ENCODE assay signal across 10 mouse cellular contexts in the genomic region with DNA sequence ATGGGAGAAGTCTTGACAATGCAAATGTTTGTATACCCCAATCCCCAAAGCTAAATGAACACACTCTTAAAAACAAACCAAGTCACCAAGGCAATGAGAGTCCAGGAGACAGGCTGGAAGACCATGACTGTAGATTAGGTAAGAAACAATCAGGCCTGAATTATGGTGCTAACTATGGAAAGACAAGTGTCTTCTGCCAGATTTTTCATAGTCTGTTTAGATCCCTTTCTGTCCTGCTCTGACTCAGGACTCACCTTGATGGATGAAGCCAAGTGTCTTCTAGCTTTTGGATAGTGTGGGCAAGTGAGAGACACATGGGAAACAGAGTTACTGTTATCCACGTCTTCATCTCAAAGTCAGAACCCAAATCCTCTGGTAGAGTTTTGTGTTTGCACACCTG. TPM values are rescaled to one million over a fixed set of nuclear protein-coding genes. Genes with fewer than 3 reads are reported as not detected.
DNase-seq lines count a peak whose midpoint lies in the region; ATAC-seq and TF ChIP-seq lines count a peak whose summit lies in the region.
"Had no signal": no experiment of that assay in that cellular context is flagged by ENCODE, and none has a peak within 500 bp of the region (broad histone marks: within the 10 kb centered on the region; RNA-seq: fewer than 3 reads in every experiment).

No protein-coding gene starts in this region.

- no peak overlapping the region for H3K27ac ChIP-seq in heart, embryonic 15.5 days
- H3K27ac ChIP-seq in stomach, embryonic 14.5 days (ENCODE audit: low read length): no peak overlapping the region
- H3K27ac ChIP-seq in stomach, postnatal 0 days (replicated peaks): no peak overlapping the region
- H3K27ac ChIP-seq in limb, embryonic 13.5 days: no peak overlapping the region

- H3K27me3 ChIP-seq in heart, embryonic 15.5 days: no peaks in the 10 kb centered on the region
- H3K27me3 ChIP-seq in stomach, embryonic 14.5 days (ENCODE audit: control insufficient read depth, insufficient read depth, low read length): no peaks in the 10 kb centered on the region
- H3K27me3 ChIP-seq in stomach, postnatal 0 days (ENCODE audit: control insufficient read depth, insufficient read depth, low read length): no peaks in the 10 kb centered on the region
- peaks cover 53% of the 10 kb centered on the region for H3K27me3 ChIP-seq in limb, embryonic 13.5 days

- TF ChIP-seq CTCF in stomach, postnatal 0 days (IDR thresholded peaks at IDR 0.05; ENCODE audit: low read depth): no peak

- H3K36me3 ChIP-seq in heart, embryonic 15.5 days: no peaks in the 10 kb centered on the region
- H3K36me3 ChIP-seq in stomach, embryonic 14.5 days (ENCODE audit: control insufficient read depth, insufficient read depth, low read length): no peaks in the 10 kb centered on the region
- no peaks in the 10 kb centered on the region for H3K36me3 ChIP-seq in stomach, postnatal 0 days (ENCODE audit: control insufficient read depth, insufficient read depth, low read length)
- H3K36me3 ChIP-seq in limb, embryonic 13.5 days: no peaks in the 10 kb centered on the region

- no peak overlapping the region for H3K9ac ChIP-seq in heart, embryonic 15.5 days
- no peak overlapping the region for H3K9ac ChIP-seq in stomach, embryonic 14.5 days (replicated peaks; ENCODE audit: low read depth, low read length)
- no peak overlapping the region for H3K9ac ChIP-seq in stomach, postnatal 0 days (ENCODE audit: low read length)
- no peak overlapping the region for H3K9ac ChIP-seq in limb, embryonic 13.5 days

- no peaks in the 10 kb centered on the region for H3K9me3 ChIP-seq in heart, embryonic 15.5 days (replicated peaks)
- no peaks in the 10 kb centered on the region for H3K9me3 ChIP-seq in stomach, embryonic 14.5 days (ENCODE audit: control insufficient read depth, low read depth, low read length)
- H3K9me3 ChIP-seq in stomach, postnatal 0 days (ENCODE audit: control insufficient read depth, low read length): no peaks in the 10 kb centered on the region
- no peaks in the 10 kb centered on the region for H3K9me3 ChIP-seq in limb, embryonic 13.5 days

- no peak for DNase-seq in heart, postnatal 10 days
- DNase-seq in stomach, postnatal 0 days (ENCODE audit: low spot score): no peak
- no peak for DNase-seq in thymus, adult 18-20 months
- no peak for DNase-seq in right cerebral cortex, postnatal 14 days
- no peak for DNase-seq in cerebellum, adult 18-20 months
- DNase-seq: thymus, postnatal 25 days had no signal

- TF ChIP-seq EP300 in stomach, postnatal 0 days (optimal IDR thresholded peaks at IDR 0.05): no peak

- peaks cover 6% of the 10 kb centered on the region for H3K4me1 ChIP-seq in heart, embryonic 15.5 days (replicated peaks)
- peaks cover 7% of the 10 kb centered on the region; the same call in 1 of the 2 replicates for H3K4me1 ChIP-seq in stomach, embryonic 14.5 days (ENCODE audit: control insufficient read depth, insufficient read depth, low read length)
- H3K4me1 ChIP-seq in stomach, postnatal 0 days (replicated peaks; ENCODE audit: control insufficient read depth, insufficient read depth): 0 out of 2 replicates have a peak, but pooled peaks cover 2% of the 10 kb centered on the region
- H3K4me1 ChIP-seq in limb, embryonic 13.5 days: peaks cover 9% of the 10 kb centered on the region; the same call in 1 of the 2 replicates

- peak overlapping the region; percentile 64 for H3K4me3 ChIP-seq in heart, embryonic 15.5 days
- H3K4me3 ChIP-seq in stomach, embryonic 14.5 days (ENCODE audit: low read depth, low read length): peak overlapping the region; percentile 73; the same call in 1 of the 2 replicates
- H3K4me3 ChIP-seq in stomach, postnatal 0 days (ENCODE audit: low read depth, low read length): no peak overlapping the region
- peak overlapping the region; percentile 65 for H3K4me3 ChIP-seq in limb, embryonic 13.5 days

- ATAC-seq in heart, embryonic 15.5 days (replicated peaks; ENCODE audit: insufficient number of reproducible peaks, insufficient read depth, low FRiP score, low read depth): no peak
- ATAC-seq in stomach, embryonic 14.5 days (ENCODE audit: insufficient number of reproducible peaks, insufficient read depth, low FRiP score, low read depth): no peak
- no peak for ATAC-seq in stomach, postnatal 0 days (ENCODE audit: low FRiP score, low TSS enrichment)
- ATAC-seq in limb, embryonic 13.5 days (ENCODE audit: low FRiP score, low read depth): no peak

- WGBS in heart, embryonic 15.5 days: 52% methylated on average over 1 of the region's 1 CpGs
- 65% methylated on average over 1 of the region's 1 CpGs for WGBS in stomach, embryonic 14.5 days
- 83% methylated on average over 1 of the region's 1 CpGs for WGBS in stomach, postnatal 0 days
- 89% methylated on average over 1 of the region's 1 CpGs for WGBS in limb, embryonic 13.5 days

- intact Hi-C loops in heart, postnatal 10 days (cut with DNase I): loop anchor here (5.0 kb wide), 1 partner anchor 71 kb away; no protein-coding TSS in a partner anchor

- peak overlapping the region; percentile 88; the same call in 1 of the 2 replicates for H3K4me2 ChIP-seq in heart, embryonic 15.5 days
- H3K4me2 ChIP-seq in stomach, embryonic 14.5 days (replicated peaks; ENCODE audit: low read depth, low read length): peak overlapping the region; percentile 90; the same call in 1 of the 2 replicates
- no peak overlapping the region for H3K4me2 ChIP-seq in stomach, postnatal 0 days (replicated peaks; ENCODE audit: low read depth)
- H3K4me2 ChIP-seq in limb, embryonic 13.5 days (replicated peaks): peak overlapping the region; percentile 90

RNA-seq across cellular contexts. Expression of a gene that starts 0.6 kb away (rescaled TPM):
- 8.8 and 9.0 TPM in 2 replicates for polyA plus RNA-seq in heart, embryonic 15.5 days (2015; fragmentation: Nextera tagmentation; extraction: Ambion mirVana)
- total RNA-seq in heart, postnatal 10 days (2021): 1 to 10 TPM; 6.5 to 7.1 TPM
- polyA plus RNA-seq in stomach, embryonic 14.5 days (2014; fragmentation: Nextera tagmentation; extraction: Ambion mirVana): 7.3 and 8.1 TPM in 2 replicates
- polyA plus RNA-seq in stomach, postnatal 0 days (2015; fragmentation: Nextera tagmentation; extraction: Ambion mirVana): 6.9 and 7.7 TPM in 2 replicates
- 2.7 TPM in 2 replicates for polyA plus RNA-seq in limb, embryonic 13.5 days (2015; fragmentation: Nextera tagmentation; extraction: Ambion mirVana)
- total RNA-seq: megakaryocyte, adult 5-6 weeks had no signal

RNA-seq across cellular contexts. Expression of a gene that starts 25.6 kb away (rescaled TPM):
- polyA plus RNA-seq in heart, embryonic 15.5 days (2015; fragmentation: Nextera tagmentation; extraction: Ambion mirVana): 53.0 and 57.1 TPM in 2 replicates
- 10 to 100 TPM; 56.7 to 65.8 TPM for total RNA-seq in heart, postnatal 10 days (2021)
- 67.4 and 69.8 TPM in 2 replicates for polyA plus RNA-seq in stomach, embryonic 14.5 days (2014; fragmentation: Nextera tagmentation; extraction: Ambion mirVana)
- 44.7 and 46.6 TPM in 2 replicates for polyA plus RNA-seq in stomach, postnatal 0 days (2015; fragmentation: Nextera tagmentation; extraction: Ambion mirVana)
- 74.4 and 76.5 TPM in 2 replicates for polyA plus RNA-seq in limb, embryonic 13.5 days (2015; fragmentation: Nextera tagmentation; extraction: Ambion mirVana)

RNA-seq across cellular contexts. Expression of a gene that starts 26.1 kb away (rescaled TPM):
- 23.5 and 27.7 TPM in 2 replicates for polyA plus RNA-seq in heart, embryonic 15.5 days (2015; fragmentation: Nextera tagmentation; extraction: Ambion mirVana)
- total RNA-seq in heart, postnatal 10 days (2021): 10 to 100 TPM; 41.3 to 42.6 TPM
- polyA plus RNA-seq in stomach, embryonic 14.5 days (2014; fragmentation: Nextera tagmentation; extraction: Ambion mirVana): 66.1 and 70.3 TPM in 2 replicates
- 15.7 and 25.0 TPM in 2 replicates for polyA plus RNA-seq in stomach, postnatal 0 days (2015; fragmentation: Nextera tagmentation; extraction: Ambion mirVana)
- 52.5 and 55.4 TPM in 2 replicates for polyA plus RNA-seq in limb, embryonic 13.5 days (2015; fragmentation: Nextera tagmentation; extraction: Ambion mirVana)
